Mouse (Mus musculus): ENCODE data around the gene Rhov. TPM values are rescaled to one million over a fixed set of nuclear protein-coding genes. Genes with fewer than 3 reads are reported as not detected.

Rhov gene
- not detected in 2 replicates for total RNA-seq (2014; fragmentation: Nextera tagmentation)
- 0.11 TPM in 1 of 2 replicates, not detected in the other for total RNA-seq (2017)
- not detected in 2 replicates for polyA plus RNA-seq (2012)

- Histone ChIP-seq H3K27me3 (ENCODE audit: insufficient read depth, low read length) (peaks cover 48% of the 10 kb centered on the region), H3K4me3 (ENCODE audit: low read depth, low read length) (peak within 1 kb of the TSS; percentile 62; the same call in 1 of the 2 replicates), H3K36me3 (replicated peaks) (no peaks in the 10 kb centered on the region), H3K9me3 (replicated peaks) (no peaks in the 10 kb centered on the region), H3K4me1 (ENCODE audit: insufficient read depth, low read depth, low read length) (peaks cover 9% of the 10 kb centered on the region)
- no peak for TF ChIP-seq GATA2 (IDR thresholded peaks at IDR 0.05; ENCODE audit: borderline replicate concordance, low read depth, low read length)
- TF ChIP-seq TAL1 (conservative IDR thresholded peaks at IDR 0.05; ENCODE audit: low read depth, low read length): no peak
- no peak for TF ChIP-seq CTCF (IDR thresholded peaks at IDR 0.05; ENCODE audit: low read depth, low read length)
- no peak for TF ChIP-seq POLR2AphosphoS5 (IDR thresholded peaks at IDR 0.05; ENCODE audit: insufficient replicate concordance, low read depth, low read length)
- no peak for TF ChIP-seq GATA1 (IDR thresholded peaks at IDR 0.05; ENCODE audit: borderline replicate concordance, low read length)
- ATAC-seq (ENCODE audit: extremely low read depth, insufficient number of reproducible peaks, low FRiP score, poor library complexity, severe bottlenecking) (0 out of 2 replicates have a peak, but pooled peaks have one; percentile 28), DNase-seq (ENCODE audit: low spot score) (no peak)
Measured at GRCm38 (mm10) chr2:119270643-119271331, at the start of gene Rhov. TSS of gene Rhov (minus strand) at chr2:119271272.

GRCm38 (mm10) chr2:119320571-119320970 is 49.5 kb upstream of the Rhov start:
- H3K36me3 ChIP-seq (replicated peaks): no peaks in the 10 kb centered on the region
- H3K4me1 ChIP-seq (ENCODE audit: insufficient read depth, low read depth, low read length): peaks cover 68% of the 10 kb centered on the region
- ATAC-seq (ENCODE audit: extremely low read depth, insufficient number of reproducible peaks, low FRiP score, poor library complexity, severe bottlenecking) (0 out of 2 replicates have a peak, but pooled peaks have one; percentile 9), DNase-seq (ENCODE audit: low spot score) (no peak)
- H3K27me3 ChIP-seq (ENCODE audit: insufficient read depth, low read length): peaks cover 42% of the 10 kb centered on the region
- peaks cover 3% of the 10 kb centered on the region for H3K9me3 ChIP-seq (replicated peaks)
- TF ChIP-seq GATA1 (IDR thresholded peaks at IDR 0.05; ENCODE audit: borderline replicate concordance, low read length): no peak
- no peak for TF ChIP-seq GATA2 (IDR thresholded peaks at IDR 0.05; ENCODE audit: borderline replicate concordance, low read depth, low read length)
- TF ChIP-seq POLR2AphosphoS5 (IDR thresholded peaks at IDR 0.05; ENCODE audit: insufficient replicate concordance, low read depth, low read length): no peak
- no peak for TF ChIP-seq CTCF (IDR thresholded peaks at IDR 0.05; ENCODE audit: low read depth, low read length)
- peak; percentile 74 for TF ChIP-seq TAL1 (conservative IDR thresholded peaks at IDR 0.05; ENCODE audit: low read depth, low read length)
- peak overlapping the region; percentile 2; the same call in 1 of the 2 replicates for H3K4me3 ChIP-seq (ENCODE audit: low read depth, low read length)

GRCm38 (mm10) chr2:119318043-119318710 is 47.1 kb upstream of the Rhov start:
- H3K36me3 ChIP-seq (replicated peaks): no peaks in the 10 kb centered on the region
- no peak for TF ChIP-seq POLR2AphosphoS5 (IDR thresholded peaks at IDR 0.05; ENCODE audit: insufficient replicate concordance, low read depth, low read length)
- no peak for TF ChIP-seq GATA2 (IDR thresholded peaks at IDR 0.05; ENCODE audit: borderline replicate concordance, low read depth, low read length)
- TF ChIP-seq CTCF (IDR thresholded peaks at IDR 0.05; ENCODE audit: low read depth, low read length): no peak
- no peak for TF ChIP-seq TAL1 (conservative IDR thresholded peaks at IDR 0.05; ENCODE audit: low read depth, low read length)
- no peak for TF ChIP-seq GATA1 (IDR thresholded peaks at IDR 0.05; ENCODE audit: borderline replicate concordance, low read length)
- peaks cover 3% of the 10 kb centered on the region for H3K9me3 ChIP-seq (replicated peaks)
- peaks cover 60% of the 10 kb centered on the region for H3K4me1 ChIP-seq (ENCODE audit: insufficient read depth, low read depth, low read length)
- no peak for ATAC-seq (ENCODE audit: extremely low read depth, insufficient number of reproducible peaks, low FRiP score, poor library complexity, severe bottlenecking)
- no peak for DNase-seq (ENCODE audit: low spot score)
- H3K27me3 ChIP-seq (ENCODE audit: insufficient read depth, low read length): peaks cover 45% of the 10 kb centered on the region
- H3K4me3 ChIP-seq (ENCODE audit: low read depth, low read length): no peak overlapping the region

DNA sequence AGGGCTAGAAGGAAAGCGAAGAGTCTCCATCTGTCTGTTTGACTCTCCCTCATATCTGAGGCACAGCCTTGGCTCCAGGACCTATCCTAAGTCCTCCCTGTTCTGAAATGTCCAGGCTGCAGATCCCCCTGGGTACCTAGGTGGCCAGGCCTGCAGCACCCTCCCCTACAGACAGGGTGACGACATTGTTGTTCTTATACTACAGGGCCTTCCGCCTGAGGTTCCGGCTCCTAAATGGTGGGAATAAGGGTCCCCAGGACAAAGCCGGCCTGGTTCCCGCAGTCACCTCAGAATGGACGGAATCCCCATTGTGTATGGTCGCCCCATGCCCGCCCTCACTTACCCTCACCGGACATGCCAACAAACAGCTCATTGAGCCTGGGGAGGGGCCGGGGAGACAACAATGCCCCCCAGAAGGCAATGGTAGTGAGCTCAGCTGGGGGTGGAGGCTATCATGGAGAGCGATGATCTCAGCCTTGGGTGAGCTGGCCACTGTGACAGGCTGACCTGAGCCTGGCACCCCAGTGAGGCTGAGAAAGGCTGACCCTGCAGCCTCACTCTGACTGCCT is 43.8 kb upstream of the Rhov start:
- peaks cover 42% of the 10 kb centered on the region for H3K27me3 ChIP-seq (ENCODE audit: insufficient read depth, low read length)
- no peaks in the 10 kb centered on the region; the same call in 1 of the 2 replicates for H3K9me3 ChIP-seq (replicated peaks)
- TF ChIP-seq POLR2AphosphoS5 (IDR thresholded peaks at IDR 0.05; ENCODE audit: insufficient replicate concordance, low read depth, low read length) (no peak), CTCF (IDR thresholded peaks at IDR 0.05; ENCODE audit: low read depth, low read length) (no peak)
- ATAC-seq (ENCODE audit: extremely low read depth, insufficient number of reproducible peaks, low FRiP score, poor library complexity, severe bottlenecking) (no peak), DNase-seq (ENCODE audit: low spot score) (no peak)
- peaks cover 31% of the 10 kb centered on the region for H3K4me1 ChIP-seq (ENCODE audit: insufficient read depth, low read depth, low read length)
- no peaks in the 10 kb centered on the region for H3K36me3 ChIP-seq (replicated peaks)
- H3K4me3 ChIP-seq (ENCODE audit: low read depth, low read length): no peak overlapping the region

DNA sequence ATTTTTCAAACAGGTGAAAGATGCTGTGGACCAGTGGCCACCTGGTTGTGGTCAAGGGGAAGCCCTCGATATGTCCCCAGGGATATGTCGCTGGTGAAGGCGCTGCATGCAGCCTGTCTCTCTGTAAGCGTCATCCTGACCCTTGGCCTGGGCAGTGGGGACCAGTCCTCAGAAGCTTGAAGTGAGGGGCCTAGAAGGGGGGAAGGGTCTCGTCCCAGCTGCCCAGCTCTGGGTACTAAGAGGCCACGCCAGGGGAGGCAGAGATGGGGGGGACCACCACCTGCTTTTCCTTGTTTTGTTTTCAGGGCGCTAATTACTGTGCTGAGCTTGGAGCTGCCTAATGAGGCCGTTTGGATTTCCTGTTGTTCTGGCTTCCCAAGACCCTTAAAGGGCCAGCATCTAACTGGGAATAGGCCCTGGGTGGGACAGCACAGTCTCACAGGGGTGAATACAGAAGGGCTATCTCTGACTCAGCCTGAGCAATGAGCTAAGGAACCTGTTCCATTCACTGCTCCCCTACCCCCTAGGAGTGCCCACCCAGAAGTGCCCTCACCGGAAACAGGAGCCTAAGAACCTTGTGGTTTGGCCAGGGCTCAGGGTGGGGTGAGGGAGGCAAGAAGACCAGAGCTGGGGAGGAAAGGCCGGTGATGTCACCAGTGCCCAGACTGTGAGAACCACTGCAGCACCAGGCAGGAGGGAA is 42.9 kb upstream of the Rhov start:
- DNase-seq (ENCODE audit: low spot score): no peak

More for the DNA sequence above, 42.9 kb upstream of the Rhov start:
- H3K9me3 ChIP-seq (replicated peaks): no peaks in the 10 kb centered on the region; the same call in 1 of the 2 replicates
- H3K4me3 ChIP-seq (ENCODE audit: low read depth, low read length): no peak overlapping the region
- peaks cover 42% of the 10 kb centered on the region for H3K27me3 ChIP-seq (ENCODE audit: insufficient read depth, low read length)
- ATAC-seq (ENCODE audit: extremely low read depth, insufficient number of reproducible peaks, low FRiP score, poor library complexity, severe bottlenecking): no peak
- TF ChIP-seq GATA2 (IDR thresholded peaks at IDR 0.05; ENCODE audit: borderline replicate concordance, low read depth, low read length): no peak
- TF ChIP-seq CTCF (IDR thresholded peaks at IDR 0.05; ENCODE audit: low read depth, low read length): no peak
- no peak for TF ChIP-seq GATA1 (IDR thresholded peaks at IDR 0.05; ENCODE audit: borderline replicate concordance, low read length)
- no peak for TF ChIP-seq POLR2AphosphoS5 (IDR thresholded peaks at IDR 0.05; ENCODE audit: insufficient replicate concordance, low read depth, low read length)
- TF ChIP-seq TAL1 (conservative IDR thresholded peaks at IDR 0.05; ENCODE audit: low read depth, low read length): no peak
- peaks cover 29% of the 10 kb centered on the region for H3K4me1 ChIP-seq (ENCODE audit: insufficient read depth, low read depth, low read length)
- no peaks in the 10 kb centered on the region for H3K36me3 ChIP-seq (replicated peaks)

Measured in G1E (cell line).